Mouse (Mus musculus) frontal cortex, postnatal 36 days (tissue): ENCODE measurements around the gene Ptprn2.

Experiments
- DNase-seq, 2 experiments: peaks; one replicate each; pipeline ENCODE4 v3.0.0; 2022; ENCODE audit warnings: low spot score in 2 of 2

Gene Ptprn2

GRCm38 (mm10) chr12:116887496-116888281, 402.2 kb downstream of the Ptprn2 start:
- DNase-seq = no peak

- DNase-seq = no peak
Observed at GRCm38 (mm10) chr12:116888856-116889255, 403.3 kb downstream of the Ptprn2 start.

GRCm38 (mm10) chr12:116892584-116892983, 407.1 kb downstream of the Ptprn2 start:
- no peak for DNase-seq

GRCm38 (mm10) chr12:116896651-116897050, 411.1 kb downstream of the Ptprn2 start:
- DNase-seq = no peak

GRCm38 (mm10) chr12:116901773-116902172, 416.3 kb downstream of the Ptprn2 start:
- DNase-seq = no peak

- peak in 1 of 2 experiments; percentile 40 for DNase-seq
Observed at GRCm38 (mm10) chr12:116907424-116907823, 421.9 kb downstream of the Ptprn2 start.

- DNase-seq = peak; percentile 39 to 67
Observed at GRCm38 (mm10) chr12:116908668-116909067, 423.1 kb downstream of the Ptprn2 start.

GRCm38 (mm10) chr12:116916776-116917175, 431.3 kb downstream of the Ptprn2 start:
- no peak for DNase-seq

GRCm38 (mm10) chr12:116919185-116919584, 433.7 kb downstream of the Ptprn2 start:
- DNase-seq = no peak

- DNase-seq = peak in 1 of 2 experiments; percentile 41
Observed at GRCm38 (mm10) chr12:116919691-116920526, 434.4 kb downstream of the Ptprn2 start.

GRCm38 (mm10) chr12:116927115-116927514, 441.6 kb downstream of the Ptprn2 start:
- no peak for DNase-seq

GRCm38 (mm10) chr12:116927516-116927915, 442.0 kb downstream of the Ptprn2 start:
- no peak for DNase-seq

GRCm38 (mm10) chr12:116938158-116938854, 452.8 kb downstream of the Ptprn2 start:
- DNase-seq = peak in 1 of 2 experiments; percentile 62

GRCm38 (mm10) chr12:116943883-116944282, 458.4 kb downstream of the Ptprn2 start:
- no peak for DNase-seq

- no peak for DNase-seq
Observed at GRCm38 (mm10) chr12:116948151-116948928, 462.8 kb downstream of the Ptprn2 start.

GRCm38 (mm10) chr12:116949726-116950125, 464.2 kb downstream of the Ptprn2 start:
- DNase-seq = no peak

GRCm38 (mm10) chr12:116952452-116953205, 467.1 kb downstream of the Ptprn2 start:
- no peak for DNase-seq

GRCm38 (mm10) chr12:116959164-116959563, 473.6 kb downstream of the Ptprn2 start:
- DNase-seq = no peak

GRCm38 (mm10) chr12:116963906-116964305, 478.4 kb downstream of the Ptprn2 start:
- no peak for DNase-seq

- peak; percentile 11 to 26 for DNase-seq
Observed at GRCm38 (mm10) chr12:116968215-116968939, 482.9 kb downstream of the Ptprn2 start.
